Mouse (Mus musculus) small intestine, adult 2 months (tissue): ENCODE data around the gene Cxcl15.
"Not testable (repeated sequence)": the region's sequence is repeated elsewhere in the genome, so short reads cannot be mapped to it uniquely, and the experiment has no call there.

Source experiments
- CTCF ChIP-seq: fragments of 200-500 bp; IDR thresholded peaks from 2 replicates; pipeline ENCODE4 v1.5.1; 2012; ENCODE audit warnings: low read depth, mild to moderate bottlenecking, control low read depth, inconsistent platforms, low read length, moderate library complexity, mixed read lengths; ENCODE audit not compliant: insufficient replicate concordance, insufficient read length; ENCODE audit errors: extremely low read depth
- POLR2A ChIP-seq: fragments of 200-500 bp; IDR thresholded peaks from 2 replicates; pipeline ENCODE4 v1.6.1; 2012; ENCODE audit warnings: low read depth, mild to moderate bottlenecking, control low read depth, inconsistent platforms, low read length, moderate library complexity

- TF ChIP-seq CTCF, POLR2A: not testable (repeated sequence)
These were observed 57.1 kb downstream of the Cxcl15 start for GRCm38 (mm10) chr5:90851391-90851790.
